Mouse (Mus musculus): Measurements from ENCODE around the gene Rnh1. TPM values are rescaled to one million over a fixed set of nuclear protein-coding genes. Genes with fewer than 3 reads are reported as not detected.
A peak's percentile ranks its signal among the peaks of the same experiment; 100 is the strongest.

The Rnh1 gene
- polyA plus RNA-seq, 1 experiment from 2014 or later, result 123 TPM

DNA sequence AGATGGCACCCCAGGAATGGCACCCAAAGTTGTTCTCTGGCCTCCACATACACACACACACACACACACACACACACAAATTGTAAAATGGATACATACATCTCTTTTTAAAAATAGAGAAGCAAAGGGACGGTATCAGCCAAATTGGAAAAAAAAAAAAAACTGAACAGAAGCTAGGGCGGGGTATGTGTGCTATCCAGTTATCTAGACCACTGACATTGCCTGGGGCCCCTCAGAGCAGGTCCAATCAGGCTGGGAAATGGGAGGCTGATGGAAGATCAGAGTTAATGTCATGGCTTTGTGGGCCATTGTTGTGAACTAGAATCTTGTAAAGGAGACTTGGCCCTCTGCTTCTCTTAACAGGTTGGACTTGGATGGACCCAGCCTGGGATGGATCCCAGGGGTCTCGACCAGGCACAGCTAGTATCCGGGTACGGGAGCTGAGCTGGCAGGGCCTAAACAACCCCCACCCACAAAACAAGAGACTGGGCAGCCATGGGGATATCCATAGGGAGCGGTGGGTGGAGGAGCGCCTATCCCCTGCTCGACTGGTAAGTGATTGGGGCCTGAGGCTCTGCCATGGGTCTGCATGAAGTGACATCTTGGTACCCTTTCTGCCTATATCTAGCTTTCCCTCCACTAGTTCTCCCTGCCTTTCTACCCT lies 24.1 kb upstream of the Rnh1 start:
- Histone ChIP-seq H3K27me3 (replicated peaks) (no peaks in the 10 kb centered on the region), H3K9ac (no peak overlapping the region), H3K27ac (no peak overlapping the region), H3K36me3 (peaks cover 3% of the 10 kb centered on the region; the same call in 1 of the 2 replicates), H3K4me1 (replicated peaks) (peaks cover 17% of the 10 kb centered on the region), H3K9me3 (no peaks in the 10 kb centered on the region), H3K4me2 (replicated peaks) (no peak overlapping the region), H3K4me3 (replicated peaks) (no peak overlapping the region)
- ATAC-seq, result no peak
- 94% methylated on average over 8 of the region's 8 CpGs for WGBS

DNA sequence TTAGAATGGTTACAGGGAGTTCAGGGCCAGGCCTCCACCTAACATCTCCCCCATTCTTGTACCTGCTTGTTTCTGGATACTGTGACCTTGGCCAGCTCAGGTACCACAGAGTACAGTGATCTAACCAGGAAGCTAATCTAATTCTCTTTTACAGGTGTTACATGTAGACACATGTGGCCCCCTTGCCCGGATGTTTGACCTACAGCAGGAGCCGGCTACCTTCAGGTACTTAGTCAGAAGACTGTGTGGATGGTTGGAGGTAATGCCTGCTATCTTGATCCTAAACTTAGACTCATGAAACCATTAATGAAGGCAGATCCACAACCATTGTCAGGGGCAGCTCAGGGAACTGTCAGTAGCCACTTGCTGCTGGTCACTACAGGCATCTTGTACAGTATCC lies 23.1 kb upstream of the Rnh1 start:
- Histone ChIP-seq H3K4me2 (replicated peaks) (no peak overlapping the region; the same call in 1 of the 2 replicates), H3K27me3 (replicated peaks) (no peaks in the 10 kb centered on the region), H3K4me1 (replicated peaks) (peaks cover 17% of the 10 kb centered on the region), H3K9me3 (no peaks in the 10 kb centered on the region), H3K36me3 (peaks cover 11% of the 10 kb centered on the region), H3K27ac (no peak overlapping the region), H3K9ac (no peak overlapping the region), H3K4me3 (replicated peaks) (no peak overlapping the region)
- WGBS, result 75% methylated on average over 2 of the region's 2 CpGs
- no peak for ATAC-seq

DNA sequence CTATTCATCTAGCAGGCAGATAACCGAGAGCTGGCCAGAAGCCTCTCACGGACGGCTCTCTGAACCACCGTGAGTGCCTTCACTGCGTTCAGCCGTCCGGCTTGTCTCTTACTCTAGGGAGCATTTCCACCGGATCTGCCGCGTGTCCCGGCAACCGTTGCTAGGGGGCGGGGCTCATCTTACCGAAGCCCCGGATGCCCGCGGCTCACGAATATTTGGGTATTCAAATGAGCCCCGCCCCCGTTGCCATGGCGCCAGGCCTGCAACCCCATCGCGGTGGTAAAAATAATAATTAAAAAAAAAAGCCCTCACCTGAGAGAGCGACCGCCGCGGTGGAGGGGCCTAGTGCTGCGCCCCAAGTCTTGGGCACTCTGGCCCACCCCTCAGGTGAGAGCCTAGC lies 22.2 kb upstream of the Rnh1 start:
- Histone ChIP-seq H3K4me2 (replicated peaks) (peak overlapping the region; percentile 97), H3K27ac (peak overlapping the region; percentile 88), H3K4me1 (replicated peaks) (peaks cover 17% of the 10 kb centered on the region), H3K36me3 (peaks cover 18% of the 10 kb centered on the region), H3K27me3 (replicated peaks) (no peaks in the 10 kb centered on the region), H3K4me3 (replicated peaks) (peak overlapping the region; percentile 94), H3K9me3 (no peaks in the 10 kb centered on the region), H3K9ac (peak overlapping the region; percentile 51)
- WGBS, result 0% methylated on average over 28 of the region's 28 CpGs
- peak; percentile 27 for ATAC-seq

DNA sequence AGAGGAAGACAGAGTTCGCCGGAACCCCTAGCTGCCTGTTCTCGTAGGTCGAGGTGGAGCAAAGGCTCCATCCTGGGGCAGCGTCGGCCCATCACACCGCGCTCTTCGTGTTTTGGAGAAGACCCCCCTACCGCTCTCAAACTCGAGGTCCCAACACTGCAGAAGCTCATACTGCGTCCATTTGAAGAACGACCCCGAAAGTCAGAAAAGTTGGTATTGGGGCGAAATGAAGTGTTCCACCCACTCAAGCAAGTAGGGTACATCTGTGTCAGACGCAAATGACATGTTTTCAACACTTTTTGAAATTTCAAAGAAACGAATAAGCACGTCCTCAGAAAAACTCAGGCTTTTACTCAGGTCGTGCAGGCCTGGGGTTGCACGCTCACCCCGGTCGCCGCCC lies 21.8 kb upstream of the Rnh1 start:
- H3K9ac ChIP-seq, result peak overlapping the region; percentile 51
- H3K36me3 ChIP-seq, result peaks cover 18% of the 10 kb centered on the region
- peak overlapping the region; percentile 94 for H3K4me3 ChIP-seq (replicated peaks)
- WGBS, result under 1% methylated on average over 23 of the region's 23 CpGs
- H3K4me2 ChIP-seq (replicated peaks), result peak overlapping the region; percentile 97
- no peak for ATAC-seq
- no peaks in the 10 kb centered on the region for H3K9me3 ChIP-seq
- H3K4me1 ChIP-seq (replicated peaks), result peaks cover 17% of the 10 kb centered on the region
- no peaks in the 10 kb centered on the region for H3K27me3 ChIP-seq (replicated peaks)
- peak overlapping the region; percentile 88 for H3K27ac ChIP-seq

DNA sequence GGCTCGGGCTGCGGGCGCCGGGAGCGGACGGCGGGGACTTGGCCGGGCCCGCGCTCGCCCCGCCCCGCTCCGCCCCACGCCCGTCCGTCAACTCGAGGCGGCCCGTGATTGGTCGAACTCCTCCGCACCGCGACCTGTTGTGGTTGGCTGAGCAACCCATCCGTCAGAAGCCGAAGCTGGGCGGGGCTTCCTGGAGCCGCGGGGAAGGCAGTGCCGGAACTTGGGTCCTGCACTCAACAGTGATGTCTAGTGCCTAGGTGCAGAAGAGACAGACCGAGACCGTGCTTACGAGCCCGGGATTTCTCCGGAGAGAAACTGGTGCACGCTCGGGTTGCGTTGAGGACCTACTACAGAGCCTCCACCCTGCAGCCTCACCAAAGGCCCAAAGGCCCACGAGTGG lies 21.3 kb upstream of the Rnh1 start, which contains the start of the genes Hras and Lrrc56:
Hras (minus strand) TSS at position 58 of the 400 bp plus-strand sequence.
Lrrc56 (plus strand) TSS at position 210 of the 400 bp plus-strand sequence.
- Histone ChIP-seq H3K4me3 (replicated peaks) (peak within 1 kb of the TSS; percentile 94), H3K27ac (peak within 1 kb of the TSS; percentile 88), H3K36me3 (peaks cover 18% of the 10 kb centered on the region), H3K4me2 (replicated peaks) (peak within 1 kb of the TSS; percentile 97), H3K4me1 (replicated peaks) (peaks cover 17% of the 10 kb centered on the region), H3K9me3 (no peaks in the 10 kb centered on the region), H3K9ac (peak within 1 kb of the TSS; percentile 97), H3K27me3 (replicated peaks) (no peaks in the 10 kb centered on the region)
- ATAC-seq, result peak; percentile 96
- WGBS, result under 1% methylated on average over 39 of the region's 39 CpGs

DNA sequence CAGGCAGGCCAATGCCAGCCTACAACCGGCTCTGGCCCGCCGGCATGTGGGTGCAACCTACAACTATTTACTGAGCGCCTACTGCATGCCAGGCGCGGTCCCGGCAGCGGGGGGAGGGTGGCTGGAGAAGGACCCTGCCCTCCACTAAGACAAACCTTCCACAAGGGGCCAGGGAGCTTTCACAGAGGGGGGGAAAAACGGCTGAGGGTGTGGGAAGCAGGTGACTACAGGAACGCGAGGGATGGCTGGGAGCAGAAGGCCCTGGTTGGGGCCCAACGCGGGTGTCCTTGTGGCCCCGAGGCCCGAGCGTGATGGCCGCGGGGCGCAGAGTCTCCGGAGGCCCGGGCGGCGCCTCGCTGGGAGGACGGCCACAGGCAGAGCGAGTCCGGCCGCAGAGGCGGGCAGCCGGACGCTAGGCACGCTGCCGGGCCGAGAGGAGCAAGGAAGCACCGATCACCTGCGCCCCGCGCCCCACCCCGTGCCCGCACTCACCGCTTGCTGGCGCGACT lies 20.7 kb upstream of the Rnh1 start:
- H3K9ac ChIP-seq, result peak overlapping the region; percentile 97
- peaks cover 17% of the 10 kb centered on the region for H3K4me1 ChIP-seq (replicated peaks)
- peak; percentile 11; the same call in 1 of the 2 replicates for ATAC-seq
- H3K27ac ChIP-seq, result peak overlapping the region; percentile 81
- peak overlapping the region; percentile 90 for H3K4me2 ChIP-seq (replicated peaks)
- H3K9me3 ChIP-seq, result no peaks in the 10 kb centered on the region
- peak overlapping the region; percentile 94 for H3K4me3 ChIP-seq (replicated peaks)
- WGBS, result 1% methylated on average over 27 of the region's 43 CpGs
- H3K27me3 ChIP-seq (replicated peaks), result no peaks in the 10 kb centered on the region
- peaks cover 18% of the 10 kb centered on the region for H3K36me3 ChIP-seq

DNA sequence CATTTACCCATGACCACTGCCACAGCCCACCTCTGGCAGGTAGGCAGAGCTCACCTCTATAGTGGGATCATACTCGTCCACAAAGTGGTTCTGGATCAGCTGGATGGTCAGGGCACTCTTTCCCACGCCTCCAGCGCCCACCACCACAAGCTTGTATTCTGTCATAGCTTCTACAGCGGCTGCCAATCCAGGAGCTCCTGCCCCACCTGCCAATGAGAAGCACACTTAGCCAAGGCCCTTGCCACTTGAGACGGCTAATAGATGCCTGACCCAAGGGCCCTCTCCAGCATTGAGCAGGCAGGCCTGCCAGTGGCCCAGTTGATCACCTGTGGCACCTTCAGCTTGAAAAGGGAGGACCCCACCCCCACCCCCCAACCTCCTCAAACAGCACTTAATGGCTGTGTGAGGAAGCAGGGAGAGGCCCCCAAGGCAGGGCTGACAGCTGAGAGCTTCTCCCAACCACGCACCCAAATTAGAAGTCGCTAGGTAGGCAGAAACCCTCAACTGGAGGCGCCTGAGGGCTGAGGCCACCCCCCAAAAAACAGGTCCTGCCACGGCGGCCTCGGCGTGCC lies 20.2 kb upstream of the Rnh1 start:
- peaks cover 18% of the 10 kb centered on the region for H3K36me3 ChIP-seq
- ATAC-seq, result no peak
- peak overlapping the region; percentile 90 for H3K4me2 ChIP-seq (replicated peaks)
- no peaks in the 10 kb centered on the region for H3K27me3 ChIP-seq (replicated peaks)
- 26% methylated on average over 12 of the region's 12 CpGs for WGBS
- peak overlapping the region; percentile 97 for H3K9ac ChIP-seq
- no peaks in the 10 kb centered on the region for H3K9me3 ChIP-seq
- H3K4me3 ChIP-seq (replicated peaks), result peak overlapping the region; percentile 94
- peak overlapping the region; percentile 81; the same call in 1 of the 2 replicates for H3K27ac ChIP-seq
- peaks cover 17% of the 10 kb centered on the region for H3K4me1 ChIP-seq (replicated peaks)

DNA sequence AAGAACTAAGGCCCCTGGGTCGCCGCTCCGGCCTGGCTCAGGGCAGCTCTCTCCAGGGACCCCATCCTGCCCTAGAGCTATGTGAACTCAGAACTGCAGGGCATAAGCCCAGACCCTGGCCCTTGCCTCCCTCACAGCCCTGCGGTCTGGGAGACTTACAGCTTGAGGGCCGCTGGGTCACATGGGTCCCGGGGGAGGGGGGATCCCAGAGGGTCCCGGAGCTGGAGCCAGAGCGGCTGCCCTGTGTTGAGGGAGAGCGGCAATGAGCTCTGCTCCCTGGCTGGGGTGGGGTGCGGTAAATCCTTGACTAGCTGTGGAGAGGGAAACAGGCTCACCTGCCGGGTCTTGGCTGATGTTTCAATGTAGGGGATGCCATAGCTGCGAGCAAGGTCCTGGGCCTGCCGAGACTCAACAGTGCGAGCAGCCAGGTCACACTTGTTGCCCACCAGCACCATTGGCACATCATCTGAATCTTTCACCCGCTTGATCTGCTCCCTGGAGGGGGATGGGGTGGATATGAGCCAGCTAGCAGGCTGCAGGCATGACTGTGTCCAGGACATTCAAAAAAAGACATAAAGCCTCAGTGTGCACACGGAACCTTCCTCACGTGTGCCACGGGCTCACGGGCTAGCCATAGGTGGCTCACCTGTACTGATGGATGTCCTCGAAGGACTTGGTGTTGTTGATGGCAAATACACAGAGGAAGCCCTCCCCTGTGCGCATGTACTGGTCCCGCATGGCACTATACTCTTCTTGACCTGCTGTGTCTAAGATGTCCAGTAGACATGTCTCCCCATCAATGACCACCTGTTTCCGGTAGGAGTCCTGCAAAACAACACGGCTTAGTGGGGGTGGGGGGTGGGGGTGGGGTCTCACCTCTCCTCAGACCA lies 19.4 kb upstream of the Rnh1 start:
- H3K4me3 ChIP-seq (replicated peaks), result no peak overlapping the region
- H3K4me1 ChIP-seq (replicated peaks), result peaks cover 17% of the 10 kb centered on the region
- H3K9me3 ChIP-seq, result no peaks in the 10 kb centered on the region
- H3K4me2 ChIP-seq (replicated peaks), result peak overlapping the region; percentile 90
- H3K27ac ChIP-seq, result no peak overlapping the region
- H3K27me3 ChIP-seq (replicated peaks), result no peaks in the 10 kb centered on the region
- peaks cover 18% of the 10 kb centered on the region for H3K36me3 ChIP-seq
- H3K9ac ChIP-seq, result no peak overlapping the region
- WGBS, result 87% methylated on average over 24 of the region's 24 CpGs
- no peak for ATAC-seq

DNA sequence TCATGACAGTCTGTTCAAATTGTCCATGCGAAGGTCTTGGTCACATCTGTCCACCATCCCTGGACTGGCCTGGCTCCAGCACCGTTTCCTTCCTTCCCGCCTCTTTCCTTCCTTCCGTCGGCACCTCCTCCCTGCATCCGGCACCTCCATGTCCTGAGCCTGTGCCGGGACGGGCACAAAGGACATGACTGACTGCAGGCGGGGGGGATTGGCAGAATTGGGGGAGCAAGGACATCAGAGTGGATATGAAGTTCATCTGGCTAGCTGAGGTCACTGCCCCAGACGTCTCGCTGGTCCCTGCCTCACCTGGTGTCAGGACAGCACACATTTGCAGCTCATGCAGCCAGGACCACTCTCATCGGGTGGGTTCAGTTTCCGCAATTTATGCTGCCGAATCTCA lies 18.4 kb upstream of the Rnh1 start:
- H3K9me3 ChIP-seq, result no peaks in the 10 kb centered on the region
- H3K27ac ChIP-seq, result no peak overlapping the region
- no peak overlapping the region for H3K4me3 ChIP-seq (replicated peaks)
- WGBS, result 84% methylated on average over 14 of the region's 14 CpGs
- no peak for ATAC-seq
- no peak overlapping the region for H3K4me2 ChIP-seq (replicated peaks)
- peaks cover 18% of the 10 kb centered on the region for H3K36me3 ChIP-seq
- H3K4me1 ChIP-seq (replicated peaks), result peaks cover 17% of the 10 kb centered on the region
- H3K9ac ChIP-seq, result no peak overlapping the region
- H3K27me3 ChIP-seq (replicated peaks), result no peaks in the 10 kb centered on the region

DNA sequence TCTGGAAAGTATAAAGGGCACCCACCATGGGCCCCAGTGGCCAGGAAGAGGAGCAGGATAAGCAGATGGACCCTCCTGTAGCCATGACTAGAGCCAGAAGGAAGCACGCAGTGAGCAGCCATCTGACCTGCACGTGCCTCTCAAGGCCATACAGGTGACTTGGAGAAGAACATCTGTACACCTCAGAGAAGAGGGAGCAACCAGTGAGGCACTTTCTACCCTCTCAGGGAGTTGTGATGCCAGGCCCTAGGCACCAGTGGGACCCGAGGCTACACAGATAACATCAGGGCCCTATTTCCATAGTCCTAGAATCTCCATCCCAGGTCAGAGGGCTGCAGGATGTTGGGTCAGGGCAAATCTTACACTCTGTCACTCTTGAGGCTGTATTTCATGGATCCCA lies 17.6 kb upstream of the Rnh1 start:
- 87% methylated on average over 3 of the region's 3 CpGs for WGBS
- H3K9me3 ChIP-seq, result no peaks in the 10 kb centered on the region
- no peak overlapping the region for H3K4me2 ChIP-seq (replicated peaks)
- H3K9ac ChIP-seq, result no peak overlapping the region
- peaks cover 18% of the 10 kb centered on the region for H3K36me3 ChIP-seq
- H3K27ac ChIP-seq, result no peak overlapping the region
- H3K4me1 ChIP-seq (replicated peaks), result peaks cover 14% of the 10 kb centered on the region
- H3K27me3 ChIP-seq (replicated peaks), result no peaks in the 10 kb centered on the region
- no peak for ATAC-seq
- H3K4me3 ChIP-seq (replicated peaks), result no peak overlapping the region

DNA sequence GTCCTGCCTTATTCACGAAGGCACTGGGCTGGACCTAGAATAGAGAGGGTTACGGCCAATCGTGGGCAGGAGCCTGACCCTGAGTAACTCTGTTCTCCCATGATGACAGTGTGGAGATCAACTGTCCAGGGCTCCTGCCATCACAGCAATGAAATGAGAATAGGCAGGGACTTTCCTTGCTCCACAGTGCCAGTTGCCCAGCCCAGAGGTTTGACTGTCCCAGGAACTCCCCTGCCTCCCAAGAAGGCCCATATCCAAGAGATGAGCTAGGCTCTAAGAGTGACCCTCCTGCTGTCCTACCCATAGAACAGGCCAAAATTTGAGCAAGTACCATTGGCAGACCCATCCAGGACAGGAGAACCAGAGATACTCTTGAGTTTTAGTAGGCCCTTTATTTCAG lies 16.1 kb upstream of the Rnh1 start:
- 93% methylated on average over 3 of the region's 3 CpGs for WGBS
- peaks cover 11% of the 10 kb centered on the region for H3K4me1 ChIP-seq (replicated peaks)
- H3K4me2 ChIP-seq (replicated peaks), result no peak overlapping the region
- peaks cover 18% of the 10 kb centered on the region for H3K36me3 ChIP-seq
- no peak overlapping the region for H3K9ac ChIP-seq
- H3K27ac ChIP-seq, result no peak overlapping the region
- H3K9me3 ChIP-seq, result no peaks in the 10 kb centered on the region
- H3K27me3 ChIP-seq (replicated peaks), result no peaks in the 10 kb centered on the region
- no peak for ATAC-seq
- H3K4me3 ChIP-seq (replicated peaks), result no peak overlapping the region

DNA sequence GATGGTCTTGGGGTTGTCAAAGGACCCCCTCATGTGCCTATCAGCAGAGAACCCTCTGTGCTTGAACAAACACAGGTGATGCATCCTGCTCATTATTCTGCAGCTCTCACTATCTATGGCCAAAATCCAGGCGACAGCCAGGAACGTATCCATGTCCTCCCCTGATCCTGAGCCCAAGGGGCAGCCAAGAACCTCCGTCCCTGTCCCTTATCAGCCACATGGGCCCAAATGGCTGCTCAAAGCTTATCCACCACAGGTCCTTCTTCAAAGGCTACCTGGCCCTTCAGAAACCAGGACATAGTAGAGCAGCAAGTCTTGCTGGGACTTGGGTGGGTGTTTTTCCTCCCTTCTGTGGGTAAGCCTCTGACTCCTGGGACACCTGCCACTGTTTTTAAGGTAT lies 15.5 kb upstream of the Rnh1 start:
- Histone ChIP-seq H3K27me3 (replicated peaks) (no peaks in the 10 kb centered on the region), H3K4me2 (replicated peaks) (no peak overlapping the region), H3K4me3 (replicated peaks) (no peak overlapping the region), H3K9ac (no peak overlapping the region), H3K4me1 (replicated peaks) (peaks cover 10% of the 10 kb centered on the region), H3K9me3 (no peaks in the 10 kb centered on the region), H3K36me3 (peaks cover 18% of the 10 kb centered on the region), H3K27ac (no peak overlapping the region)
- 69% methylated on average over 3 of the region's 3 CpGs for WGBS
- ATAC-seq, result no peak

Data from intestine, embryonic 15.5 days (tissue).